Mouse (Mus musculus) MEL (cell line): ENCODE results near the gene Ckap4. TPM values are rescaled to one million over a fixed set of nuclear protein-coding genes. Genes with fewer than 3 reads are reported as not detected.

Source experiments
- DNase-seq: peaks from one replicate; pipeline ENCODE4 v3.0.0; 2011; ENCODE audit warnings: low read depth, low spot score
- H3K27ac ChIP-seq: 2 replicates; pipeline ENCODE4 v1.5.1; 2012; ENCODE audit warnings: low read depth, mild to moderate bottlenecking, control low read depth, low read length, moderate library complexity; ENCODE audit not compliant: control insufficient read depth
- H3K27me3 ChIP-seq, 2 experiments: fragments of 150-350 bp in 1 of 2; sonication (generic) in 1 of 2; 2 replicates each; pipeline ENCODE4 v1.6.1; 2012; ENCODE audit warnings: low read length in 2 of 2, mild to moderate bottlenecking in 2 of 2, improper control_type of control experiment in 1 of 2, moderate library complexity in 1 of 2; ENCODE audit not compliant: insufficient read depth in 2 of 2, control insufficient read depth in 1 of 2
- H3K36me3 ChIP-seq, 2 experiments: 2 replicates each; pipeline ENCODE4 v1.6.1; 2012 to 2014; ENCODE audit warnings: low read length in 2 of 2, improper control_type of control experiment in 1 of 2, inconsistent platforms in 1 of 2, mild to moderate bottlenecking in 1 of 2; ENCODE audit not compliant: insufficient read depth in 2 of 2, control insufficient read depth in 1 of 2
- H3K4me1 ChIP-seq, 2 experiments: fragments of 150-350 bp in 1 of 2; sonication (generic) in 1 of 2; 2 replicates each; pipeline ENCODE4 v1.6.1; 2012; ENCODE audit warnings: low read length in 2 of 2, improper control_type of control experiment in 1 of 2, mild to moderate bottlenecking in 1 of 2; ENCODE audit not compliant: insufficient read depth in 2 of 2, control insufficient read depth in 1 of 2
- H3K4me3 ChIP-seq, 2 experiments: fragments of 150-350 bp in 1 of 2; sonication (generic) in 1 of 2; 2 replicates each; pipeline ENCODE4 v1.5.1; 2012; ENCODE audit warnings: low read depth in 2 of 2, low read length in 2 of 2, mild to moderate bottlenecking in 2 of 2, moderate library complexity in 2 of 2, control low read depth in 1 of 2, improper control_type of control experiment in 1 of 2; ENCODE audit not compliant: control insufficient read depth in 1 of 2, insufficient read depth in 1 of 2
- H3K79me2 ChIP-seq: 2 replicates; pipeline ENCODE4 v1.6.1; 2012; ENCODE audit warnings: mild to moderate bottlenecking, low read length, moderate library complexity; ENCODE audit not compliant: control insufficient read depth, poor library complexity, insufficient read depth
- H3K9ac ChIP-seq: 2 replicates; pipeline ENCODE4 v1.6.1; 2012; ENCODE audit warnings: low read depth, mild to moderate bottlenecking, control low read depth, low read length, moderate library complexity; ENCODE audit not compliant: control insufficient read depth, poor library complexity, severe bottlenecking
- H3K9me3 ChIP-seq: fragments of 150-350 bp; sonication (generic); replicated peaks from 2 replicates; pipeline ENCODE4 v1.6.1; 2012; ENCODE audit warnings: mild to moderate bottlenecking, low read length, improper control_type of control experiment, moderate library complexity; ENCODE audit not compliant: insufficient read depth
- CHD1 ChIP-seq: IDR thresholded peaks from 2 replicates; pipeline ENCODE4 v1.6.1; 2012; ENCODE audit warnings: low read depth, mild to moderate bottlenecking, inconsistent platforms, low read length, improper control_type of control experiment
- CHD2 ChIP-seq: IDR thresholded peaks from 2 replicates; pipeline ENCODE4 v1.6.1; 2011; ENCODE audit warnings: low read length, improper control_type of control experiment
- CTCF ChIP-seq, 3 experiments: IDR thresholded peaks in 2 of 3; conservative IDR thresholded peaks in 1 of 3; 2 replicates each; pipeline ENCODE4 v1.5.1; 2011 to 2012; ENCODE audit warnings: low read length in 3 of 3, low read depth in 2 of 3, mild to moderate bottlenecking in 2 of 3, improper control_type of control experiment in 1 of 3, inconsistent platforms in 1 of 3, mixed read lengths in 1 of 3, moderate library complexity in 1 of 3; ENCODE audit not compliant: control insufficient read depth in 1 of 3, insufficient read depth in 1 of 3, poor library complexity in 1 of 3, severe bottlenecking in 1 of 3
- E2F4 ChIP-seq: IDR thresholded peaks from 2 replicates; pipeline ENCODE4 v1.6.1; 2011; ENCODE audit warnings: low read depth, low read length, improper control_type of control experiment, borderline replicate concordance
- ELF1 ChIP-seq: IDR thresholded peaks from 2 replicates; pipeline ENCODE4 v1.6.1; 2014; ENCODE audit warnings: low read depth, mild to moderate bottlenecking, inconsistent platforms, low read length, improper control_type of control experiment, moderate library complexity
- EP300 ChIP-seq, 2 experiments: IDR thresholded peaks; 2 replicates each; pipeline ENCODE4 v1.6.1; 2011; ENCODE audit warnings: improper control_type of control experiment in 2 of 2, low read length in 2 of 2, low read depth in 1 of 2, mild to moderate bottlenecking in 1 of 2
- JUND ChIP-seq: IDR thresholded peaks from 2 replicates; pipeline ENCODE4 v1.6.1; 2011; ENCODE audit warnings: low read depth, mild to moderate bottlenecking, improper control_type of control experiment, low read length
- KAT2A ChIP-seq: conservative IDR thresholded peaks from 2 replicates; pipeline ENCODE4 v1.6.1; 2012; ENCODE audit warnings: low read depth, low read length, improper control_type of control experiment, inconsistent platforms
- MAX ChIP-seq: IDR thresholded peaks from 2 replicates; pipeline ENCODE4 v1.6.1; 2011; ENCODE audit warnings: low read length, improper control_type of control experiment
- MAZ ChIP-seq: IDR thresholded peaks from 2 replicates; pipeline ENCODE4 v1.6.1; 2012; ENCODE audit warnings: low read depth, mild to moderate bottlenecking, inconsistent platforms, low read length, improper control_type of control experiment
- MEF2A ChIP-seq: IDR thresholded peaks from 2 replicates; pipeline ENCODE4 v1.6.1; 2014; ENCODE audit warnings: low read depth, mild to moderate bottlenecking, inconsistent platforms, low read length, improper control_type of control experiment; ENCODE audit not compliant: poor library complexity, insufficient replicate concordance, severe bottlenecking; ENCODE audit errors: extremely low read depth
- MXI1 ChIP-seq: IDR thresholded peaks from 2 replicates; pipeline ENCODE4 v1.6.1; 2011; ENCODE audit warnings: mild to moderate bottlenecking, low read depth, low read length, improper control_type of control experiment
- MYB ChIP-seq: IDR thresholded peaks from 2 replicates; pipeline ENCODE4 v1.6.1; 2011; ENCODE audit warnings: mild to moderate bottlenecking, low read depth, low read length, improper control_type of control experiment
- MYC ChIP-seq: IDR thresholded peaks from 2 replicates; pipeline ENCODE4 v1.6.1; 2011; ENCODE audit warnings: low read depth, mild to moderate bottlenecking, low read length, improper control_type of control experiment, moderate library complexity
- NRF1 ChIP-seq: IDR thresholded peaks from 2 replicates; pipeline ENCODE4 v1.6.1; 2014; ENCODE audit warnings: low read depth, mild to moderate bottlenecking, inconsistent platforms, low read length, improper control_type of control experiment, moderate library complexity; ENCODE audit not compliant: poor library complexity, insufficient read depth, severe bottlenecking
- POLR2A ChIP-seq, 2 experiments: IDR thresholded peaks; 2 replicates each; pipeline ENCODE4 v1.6.1; 2011 to 2012; ENCODE audit warnings: low read length in 2 of 2, mild to moderate bottlenecking in 2 of 2, control low read depth in 1 of 2, improper control_type of control experiment in 1 of 2, low read depth in 1 of 2, moderate library complexity in 1 of 2; ENCODE audit not compliant: control insufficient read depth in 1 of 2, insufficient read depth in 1 of 2, poor library complexity in 1 of 2
- POLR2AphosphoS2 ChIP-seq: IDR thresholded peaks from 2 replicates; pipeline ENCODE4 v1.6.1; 2011; ENCODE audit warnings: low read length, improper control_type of control experiment
- POLR2AphosphoS5 ChIP-seq: IDR thresholded peaks from 2 replicates; pipeline ENCODE4 v1.6.1; 2012; ENCODE audit warnings: low read depth, borderline replicate concordance, mild to moderate bottlenecking, inconsistent platforms, low read length, moderate library complexity, mixed read lengths
- RCOR1 ChIP-seq: IDR thresholded peaks from 2 replicates; pipeline ENCODE4 v1.6.1; 2012; ENCODE audit warnings: low read depth, mild to moderate bottlenecking, inconsistent platforms, low read length, improper control_type of control experiment
- TAL1 ChIP-seq: IDR thresholded peaks from 2 replicates; pipeline ENCODE4 v1.6.1; 2012; ENCODE audit warnings: mild to moderate bottlenecking, inconsistent platforms, low read length, moderate library complexity, mixed read lengths
- TCF12 ChIP-seq: IDR thresholded peaks from 2 replicates; pipeline ENCODE4 v1.6.1; 2014; ENCODE audit warnings: low read depth, mild to moderate bottlenecking, inconsistent platforms, low read length, improper control_type of control experiment, moderate library complexity
- USF1 ChIP-seq: IDR thresholded peaks from 2 replicates; pipeline ENCODE4 v1.6.1; 2014; ENCODE audit warnings: low read depth, mild to moderate bottlenecking, inconsistent platforms, low read length, improper control_type of control experiment, moderate library complexity
- USF2 ChIP-seq, 2 experiments: IDR thresholded peaks; 2 replicates each; pipeline ENCODE4 v1.6.1; 2011 to 2012; ENCODE audit warnings: improper control_type of control experiment in 2 of 2, low read length in 2 of 2, borderline replicate concordance in 1 of 2, inconsistent platforms in 1 of 2, low read depth in 1 of 2, mild to moderate bottlenecking in 1 of 2; ENCODE audit not compliant: insufficient read depth in 1 of 2
- ZMIZ1 ChIP-seq: IDR thresholded peaks from 2 replicates; pipeline ENCODE4 v1.6.1; 2012; ENCODE audit warnings: low read depth, mild to moderate bottlenecking, inconsistent platforms, low read length, improper control_type of control experiment, moderate library complexity
- ZNF384 ChIP-seq: IDR thresholded peaks from 2 replicates; pipeline ENCODE4 v1.6.1; 2012; ENCODE audit warnings: low read depth, mild to moderate bottlenecking, inconsistent platforms, low read length, improper control_type of control experiment
- polyA plus RNA-seq, 2 experiments: library from polyadenylated mRNA; stranded (reverse) in 1 of 2; unstranded in 1 of 2; fragments of >175 nt in 1 of 2; fragments of >200 nt in 1 of 2; gene quantifications; 2 replicates each; pipeline versions ENCODE4 v1.2.1 to v1.2.4; 2012; ENCODE audit warnings: low replicate concordance in 2 of 2, low read depth in 1 of 2; ENCODE audit not compliant: insufficient read length in 2 of 2, insufficient read depth in 1 of 2, missing spikeins in 1 of 2
- total RNA-seq: library from RNA; depleted of rRNA; stranded (reverse); fragments of 300-350 nt; gene quantifications from 2 replicates; pipeline ENCODE4 v1.2.3, GENCODE M21; 2012

Ckap4 gene
- total and polyA plus RNA-seq, 3 experiments = 1.0 to 5.2 TPM; not detected in 1

DNA sequence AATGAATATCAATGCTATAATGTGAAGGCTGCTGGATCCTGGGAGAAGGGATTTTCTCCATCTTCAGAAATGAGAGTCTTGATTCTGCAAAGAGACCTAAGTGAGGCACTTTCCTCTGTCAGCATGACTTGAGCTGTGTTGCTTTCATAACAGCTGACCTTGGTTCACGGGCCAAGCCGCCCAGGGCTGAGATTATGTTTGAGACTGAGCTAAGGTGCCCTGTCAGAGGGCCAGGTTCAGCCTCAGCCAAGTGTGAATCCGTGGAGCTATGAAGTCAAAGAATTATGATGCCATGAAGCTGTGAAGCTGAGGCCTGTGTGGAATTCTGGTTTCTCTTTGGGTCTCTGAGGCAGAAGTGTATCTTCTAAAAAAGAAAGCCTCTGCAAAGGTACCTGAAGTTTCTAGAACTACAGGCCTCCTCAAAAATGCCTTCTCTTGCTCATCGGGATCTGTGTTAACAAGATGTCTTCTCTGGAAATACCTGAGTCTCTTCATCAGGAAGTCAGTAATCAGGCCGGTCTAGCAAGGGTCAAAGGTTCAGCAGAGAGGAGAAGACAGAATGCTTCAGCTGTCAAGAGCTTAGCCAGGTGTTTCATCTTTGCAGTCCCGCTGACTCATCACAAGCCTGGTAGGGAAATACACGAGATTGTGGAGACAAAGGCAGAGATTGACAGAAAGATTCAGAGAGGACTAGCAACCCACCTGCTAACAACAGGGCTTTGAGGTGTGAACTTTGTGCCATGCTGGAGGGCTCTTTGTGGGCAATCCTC, 11.2 kb upstream of the Ckap4 start:
- Histone ChIP-seq H3K4me3 (no peak overlapping the region), H3K27ac (no peak overlapping the region)
- TF ChIP-seq MYB = no peak
- no peak for TF ChIP-seq ZNF384
- no peak for TF ChIP-seq TCF12
- TF ChIP-seq EP300 (IDR thresholded peaks at IDR 0.05; ENCODE audit: low read depth in 1 of 2, low read length in 2 of 2) = no peak
- TF ChIP-seq NRF1 = no peak
- no peak for TF ChIP-seq POLR2A (IDR thresholded peaks at IDR 0.05; ENCODE audit: control insufficient read depth in 1 of 2, insufficient read depth in 1 of 2, low read depth in 1 of 2, low read length in 2 of 2, poor library complexity in 1 of 2)
- TF ChIP-seq MXI1 = no peak
- TF ChIP-seq POLR2AphosphoS5 = no peak
- TF ChIP-seq CTCF (IDR thresholded peaks at IDR 0.05 in 2 of 3, conservative IDR thresholded peaks at IDR 0.05 in 1 of 3; ENCODE audit: control insufficient read depth in 1 of 3, insufficient read depth in 1 of 3, low read depth in 2 of 3, low read length in 3 of 3, poor library complexity in 1 of 3, severe bottlenecking in 1 of 3) = no peak
- no peak for TF ChIP-seq MYC
- TF ChIP-seq ZMIZ1 = no peak
- TF ChIP-seq, all 39 proteins: peak for 0
- Histone ChIP-seq H3K4me1 (peaks cover 20 to 32% of the 10 kb centered on the region in 2 experiments), H3K9me3 (no peaks in the 10 kb centered on the region), H3K36me3 (peaks cover 0 to 25% of the 10 kb centered on the region in 2 experiments; a peak in 2 of 4 replicates), H3K27me3 (no peaks in the 10 kb centered on the region), H3K9ac (no peak overlapping the region), H3K79me2 (no peaks in the 10 kb centered on the region)
- no peak for DNase-seq

DNA sequence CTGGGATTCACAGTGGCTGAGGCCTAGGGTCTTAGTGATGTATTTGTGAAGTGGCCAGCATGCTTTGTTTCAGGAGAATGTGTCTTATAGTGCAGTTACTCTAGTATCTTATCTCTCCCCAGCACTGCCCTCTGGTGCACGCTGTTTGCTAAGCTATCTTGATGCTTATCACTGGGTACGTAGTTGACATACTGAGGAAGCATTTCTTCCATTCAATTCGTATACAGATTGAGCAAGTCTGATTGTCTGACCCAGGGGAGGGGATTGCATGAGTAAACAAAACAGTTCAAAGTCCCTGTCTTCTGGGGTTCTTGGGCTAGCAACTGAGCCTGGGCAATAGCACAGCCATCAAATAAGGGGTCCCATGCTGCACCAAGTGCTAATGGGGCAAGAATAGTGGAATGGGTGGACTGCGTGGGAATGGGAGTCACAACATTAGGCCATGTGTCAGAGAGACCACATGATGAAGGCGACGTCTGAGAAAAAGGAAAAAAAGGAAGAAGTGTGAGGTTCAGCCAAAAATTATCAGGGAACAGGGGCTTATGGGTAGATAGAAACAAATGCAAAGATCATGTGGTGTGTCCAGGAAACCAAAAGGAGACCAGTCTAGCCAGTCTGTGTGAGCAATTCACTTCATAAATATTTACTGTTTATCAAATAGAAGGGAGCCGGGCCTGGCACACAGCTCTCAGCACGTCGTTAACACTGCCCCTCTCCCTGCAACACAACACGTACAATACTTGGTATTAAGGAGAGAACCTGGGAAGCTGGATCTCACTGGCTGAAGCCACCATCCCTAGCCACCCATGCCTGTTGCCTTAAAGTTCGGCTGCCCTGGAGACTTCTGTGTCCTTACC, 9.2 kb upstream of the Ckap4 start:
- Histone ChIP-seq H3K9me3 (no peaks in the 10 kb centered on the region), H3K4me3 (no peak overlapping the region)
- peak; percentile 53 for DNase-seq
- TF ChIP-seq MEF2A = no peak
- TF ChIP-seq ELF1 = no peak
- no peak for TF ChIP-seq CHD1
- peak; percentile 84 for TF ChIP-seq USF1
- TF ChIP-seq MYB = peak; percentile 49
- TF ChIP-seq RCOR1 = peak; percentile 82
- no peak for TF ChIP-seq E2F4
- no peak for TF ChIP-seq POLR2AphosphoS2
- peak; percentile 58 for TF ChIP-seq ZNF384
- peak; percentile 68 to 90 for TF ChIP-seq EP300 (IDR thresholded peaks at IDR 0.05; ENCODE audit: low read depth in 1 of 2, low read length in 2 of 2)
- TF ChIP-seq CTCF (IDR thresholded peaks at IDR 0.05 in 2 of 3, conservative IDR thresholded peaks at IDR 0.05 in 1 of 3; ENCODE audit: control insufficient read depth in 1 of 3, insufficient read depth in 1 of 3, low read depth in 2 of 3, low read length in 3 of 3, poor library complexity in 1 of 3, severe bottlenecking in 1 of 3) = peak in 1 of 3 experiments; percentile 12; a peak in 1 of 6 replicates
- TF ChIP-seq MAZ = no peak
- no peak for TF ChIP-seq POLR2A (IDR thresholded peaks at IDR 0.05; ENCODE audit: control insufficient read depth in 1 of 2, insufficient read depth in 1 of 2, low read depth in 1 of 2, low read length in 2 of 2, poor library complexity in 1 of 2)
- TF ChIP-seq TCF12 = peak; percentile 93
- TF ChIP-seq CHD2 = no peak
- TF ChIP-seq KAT2A = no peak; the same call in 1 of the 2 replicates
- TF ChIP-seq TAL1 = peak; percentile 58
- no peak for TF ChIP-seq POLR2AphosphoS5
- TF ChIP-seq USF2 (IDR thresholded peaks at IDR 0.05; ENCODE audit: borderline replicate concordance in 1 of 2, insufficient read depth in 1 of 2, low read depth in 1 of 2, low read length in 2 of 2) = 0 out of 4 replicates have a peak, but pooled peaks of 1 of the 2 experiments have one; percentile 44
- peak; percentile 93 for TF ChIP-seq MAX
- TF ChIP-seq JUND = no peak

More for the DNA sequence above, 9.2 kb upstream of the Ckap4 start:
- H3K36me3 ChIP-seq = peaks cover 0 to 21% of the 10 kb centered on the region in 2 experiments; a peak in 2 of 4 replicates
- no peaks in the 10 kb centered on the region for H3K27me3 ChIP-seq
- no peaks in the 10 kb centered on the region for H3K79me2 ChIP-seq
- H3K9ac ChIP-seq = 0 out of 2 replicates have a peak overlapping the region, but pooled peaks have one; percentile 7
- H3K27ac ChIP-seq = peak overlapping the region; percentile 74
- H3K4me1 ChIP-seq = peaks cover 19 to 25% of the 10 kb centered on the region in 2 experiments
